Mouse (Mus musculus) myocyte (in vitro differentiated cells): ENCODE measurements at regions not wholly inside any gene's neighbourhood (a gene's known extent, or its start where the extent isn't known, plus 50 kb on each side); places are given as distances from the start of the nearest gene placed in this dataset.

ENCODE experiments used
- H3K27me3 ChIP-seq: one replicate; pipeline ENCODE4 v1.6.1; 2011; ENCODE audit not compliant: control insufficient read depth, insufficient read depth, insufficient read length
- H3K36me3 ChIP-seq: one replicate; pipeline ENCODE4 v1.6.1; 2011; ENCODE audit not compliant: control insufficient read depth, insufficient read depth
- H3K4me2 ChIP-seq: one replicate; pipeline ENCODE4 v1.6.1; 2011; ENCODE audit warnings: low read depth, control low read depth
- H3K4me3 ChIP-seq: one replicate; pipeline ENCODE4 v1.5.1; 2011; ENCODE audit warnings: mild to moderate bottlenecking, control low read depth, moderate library complexity
- H3K79me2 ChIP-seq: one replicate; pipeline ENCODE4 v1.6.1; 2011; ENCODE audit not compliant: control insufficient read depth, insufficient read depth
- H3ac ChIP-seq: one replicate; pipeline ENCODE4 v1.6.1; 2011; ENCODE audit not compliant: control insufficient read depth, insufficient read length
- CEBPB ChIP-seq: IDR thresholded peaks from 2 replicates; pipeline ENCODE4 v1.6.1; 2011; ENCODE audit warnings: mild to moderate bottlenecking, moderate library complexity; ENCODE audit not compliant: poor library complexity, insufficient read depth, severe bottlenecking
- E2F4 ChIP-seq: IDR thresholded peaks from one replicate; pipeline ENCODE4 v1.6.1; 2011; ENCODE audit warnings: mild to moderate bottlenecking, control low read depth, moderate library complexity; ENCODE audit not compliant: insufficient read depth
- MAX ChIP-seq: IDR thresholded peaks from one replicate; pipeline ENCODE4 v1.6.1; 2011; ENCODE audit warnings: low read depth, mild to moderate bottlenecking, control low read depth
- MYOD1 ChIP-seq, 3 experiments: IDR thresholded peaks; one replicate each; pipeline ENCODE4 v1.6.1; 2011; ENCODE audit warnings: control low read depth in 2 of 3, low read depth in 2 of 3, mild to moderate bottlenecking in 2 of 3, moderate library complexity in 1 of 3; ENCODE audit not compliant: insufficient read length in 2 of 3, control insufficient read depth in 1 of 3
- MYOG ChIP-seq, 3 experiments: IDR thresholded peaks; one replicate each; pipeline ENCODE4 v1.6.1; 2011; ENCODE audit warnings: control low read depth in 2 of 3, low read depth in 2 of 3, mild to moderate bottlenecking in 2 of 3; ENCODE audit not compliant: insufficient read length in 2 of 3, control insufficient read depth in 1 of 3, insufficient read depth in 1 of 3
- POLR2A ChIP-seq: IDR thresholded peaks from one replicate; pipeline ENCODE4 v1.6.1; 2011; ENCODE audit warnings: low read depth, mild to moderate bottlenecking, control low read depth, moderate library complexity; ENCODE audit not compliant: insufficient read length
- POLR2AphosphoS2 ChIP-seq: IDR thresholded peaks from one replicate; pipeline ENCODE4 v1.6.1; 2011; ENCODE audit warnings: low read depth, control low read depth; ENCODE audit not compliant: insufficient read length
- REST ChIP-seq: IDR thresholded peaks from one replicate; pipeline ENCODE4 v1.6.1; 2011; ENCODE audit warnings: mild to moderate bottlenecking, control low read depth, moderate library complexity; ENCODE audit not compliant: insufficient read depth, insufficient read length
- SRF ChIP-seq: IDR thresholded peaks from one replicate; pipeline ENCODE4 v1.6.1; 2011; ENCODE audit warnings: low read depth; ENCODE audit not compliant: control insufficient read depth, insufficient read length
- TCF12 ChIP-seq: IDR thresholded peaks from one replicate; pipeline ENCODE4 v1.6.1; 2011; ENCODE audit warnings: mild to moderate bottlenecking, control low read depth; ENCODE audit not compliant: poor library complexity, insufficient read depth, severe bottlenecking
- TCF3 ChIP-seq: IDR thresholded peaks from one replicate; pipeline ENCODE4 v1.6.1; 2011; ENCODE audit warnings: low read depth, control low read depth; ENCODE audit not compliant: insufficient read length
- USF1 ChIP-seq: IDR thresholded peaks from one replicate; pipeline ENCODE4 v1.6.1; 2011; ENCODE audit warnings: low read depth, mild to moderate bottlenecking, control low read depth, moderate library complexity

DNA sequence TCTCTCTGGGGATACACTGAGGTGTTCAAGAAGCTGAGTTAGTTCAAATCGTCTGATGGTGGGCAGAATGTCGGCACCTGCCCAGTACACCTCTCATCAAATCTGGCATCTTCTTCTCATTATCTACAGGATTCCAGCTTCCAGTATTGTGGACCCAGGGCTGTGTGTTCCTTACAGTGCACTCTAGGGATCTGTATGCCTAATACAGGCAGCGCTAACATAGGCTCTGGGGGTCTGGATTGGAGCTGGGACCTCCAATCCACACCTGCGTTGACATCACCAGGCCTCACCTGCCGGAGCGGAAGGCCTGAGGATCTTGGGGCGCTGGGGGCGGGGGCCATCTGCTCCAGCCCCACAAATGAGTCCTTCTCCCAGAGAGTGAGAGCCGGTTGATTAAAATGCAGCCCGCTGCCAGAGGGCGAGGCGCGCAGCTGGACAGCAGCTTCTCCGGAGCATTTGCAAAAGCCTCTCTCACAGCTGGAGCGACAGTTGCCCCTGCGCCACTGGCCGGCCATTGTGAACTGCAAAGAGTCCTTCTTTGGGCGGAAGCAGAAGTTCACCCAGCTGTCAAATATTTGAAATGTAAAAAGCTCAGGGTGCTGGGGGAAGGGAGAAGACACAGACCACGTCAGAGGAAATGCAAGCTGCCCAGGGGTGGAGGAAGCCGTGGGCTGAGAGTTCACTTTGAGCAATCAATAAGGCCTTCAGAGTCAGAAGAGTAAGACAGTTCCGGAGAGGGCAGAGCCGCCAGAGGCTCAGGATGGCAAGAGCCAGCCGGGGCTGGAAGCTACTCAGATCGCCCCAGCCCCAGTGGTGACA is 347.0 kb downstream of the Rnf144a start:
- H3ac ChIP-seq, result no peak overlapping the region
- H3K4me3 ChIP-seq, result no peak overlapping the region
- H3K36me3 ChIP-seq, result no peaks in the 10 kb centered on the region
- H3K79me2 ChIP-seq, result no peaks in the 10 kb centered on the region
- no peak for TF ChIP-seq SRF
- no peak for TF ChIP-seq MYOD1 (IDR thresholded peaks at IDR 0.05; ENCODE audit: control insufficient read depth in 1 of 3, insufficient read length in 2 of 3, low read depth in 2 of 3)
- no peak for TF ChIP-seq CEBPB
- TF ChIP-seq MAX, result no peak
- TF ChIP-seq REST, result no peak
- no peak for TF ChIP-seq POLR2A
- no peak for TF ChIP-seq TCF3
- no peak for TF ChIP-seq E2F4
- no peak for TF ChIP-seq POLR2AphosphoS2
- no peak for TF ChIP-seq MYOG (IDR thresholded peaks at IDR 0.05; ENCODE audit: control insufficient read depth in 1 of 3, insufficient read depth in 1 of 3, insufficient read length in 2 of 3, low read depth in 2 of 3)
- TF ChIP-seq TCF12, result no peak
- no peak for TF ChIP-seq USF1
- no peak overlapping the region for H3K4me2 ChIP-seq
- no peaks in the 10 kb centered on the region for H3K27me3 ChIP-seq

GRCm38 (mm10) chr12:26060378-26060777 is 354.7 kb downstream of the Rnf144a start:
- H3K4me3 ChIP-seq, result no peak overlapping the region
- no peak for TF ChIP-seq POLR2AphosphoS2
- no peak for TF ChIP-seq MAX
- TF ChIP-seq POLR2A, result no peak
- TF ChIP-seq USF1, result no peak
- no peak for TF ChIP-seq E2F4
- TF ChIP-seq MYOD1 (IDR thresholded peaks at IDR 0.05; ENCODE audit: control insufficient read depth in 1 of 3, insufficient read length in 2 of 3, low read depth in 2 of 3), result no peak
- TF ChIP-seq TCF3, result no peak
- no peak for TF ChIP-seq MYOG (IDR thresholded peaks at IDR 0.05; ENCODE audit: control insufficient read depth in 1 of 3, insufficient read depth in 1 of 3, insufficient read length in 2 of 3, low read depth in 2 of 3)
- TF ChIP-seq CEBPB, result no peak
- no peak for TF ChIP-seq REST
- TF ChIP-seq SRF, result no peak
- TF ChIP-seq TCF12, result no peak
- H3K4me2 ChIP-seq, result no peak overlapping the region
- H3K27me3 ChIP-seq, result no peaks in the 10 kb centered on the region
- H3K36me3 ChIP-seq, result no peaks in the 10 kb centered on the region
- no peak overlapping the region for H3ac ChIP-seq
- no peaks in the 10 kb centered on the region for H3K79me2 ChIP-seq

- H3K4me2 ChIP-seq, result no peak overlapping the region
- no peak overlapping the region for H3ac ChIP-seq
- TF ChIP-seq MAX (no peak), TCF12 (no peak), POLR2AphosphoS2 (no peak), USF1 (no peak), MYOD1 (IDR thresholded peaks at IDR 0.05; ENCODE audit: control insufficient read depth in 1 of 3, insufficient read length in 2 of 3, low read depth in 2 of 3) (no peak), SRF (no peak), MYOG (IDR thresholded peaks at IDR 0.05; ENCODE audit: control insufficient read depth in 1 of 3, insufficient read depth in 1 of 3, insufficient read length in 2 of 3, low read depth in 2 of 3) (no peak), TCF3 (no peak), E2F4 (no peak), POLR2A (no peak), REST (no peak), CEBPB (no peak)
- no peaks in the 10 kb centered on the region for H3K27me3 ChIP-seq
- no peaks in the 10 kb centered on the region for H3K36me3 ChIP-seq
- H3K4me3 ChIP-seq, result no peak overlapping the region
- H3K79me2 ChIP-seq, result no peaks in the 10 kb centered on the region
Measured at GRCm38 (mm10) chr12:26059090-26059489, 356.0 kb downstream of the Rnf144a start.

DNA sequence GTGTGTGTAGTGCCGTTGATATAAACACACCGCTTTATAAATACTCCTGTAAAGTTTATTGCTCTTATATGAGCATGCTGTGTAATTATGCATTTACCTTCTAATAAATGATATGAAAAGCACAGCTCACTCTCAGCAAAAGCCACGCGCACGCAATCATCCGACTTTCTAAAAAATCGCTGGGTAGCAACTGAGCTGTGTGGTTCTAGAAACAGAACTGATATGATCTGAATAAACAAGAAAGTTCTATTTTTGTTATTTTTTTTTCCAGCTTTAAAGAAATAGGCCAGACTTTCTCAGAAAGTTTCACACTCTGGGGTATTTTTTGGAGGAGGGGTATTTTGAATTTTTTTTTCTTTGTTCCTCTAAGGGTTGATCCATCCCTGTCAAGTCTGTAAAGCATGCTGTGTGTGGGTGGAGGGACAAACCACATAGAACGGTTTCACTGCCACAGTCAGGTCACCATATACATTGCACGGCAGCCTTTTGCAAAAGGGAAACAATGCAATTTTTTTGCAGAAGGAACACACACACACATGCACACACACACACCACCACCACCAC is 357.5 kb downstream of the Rnf144a start:
- no peaks in the 10 kb centered on the region for H3K36me3 ChIP-seq
- H3K27me3 ChIP-seq, result no peaks in the 10 kb centered on the region
- no peaks in the 10 kb centered on the region for H3K79me2 ChIP-seq
- TF ChIP-seq E2F4, result no peak
- no peak for TF ChIP-seq TCF3
- TF ChIP-seq CEBPB, result no peak
- no peak for TF ChIP-seq MAX
- no peak for TF ChIP-seq POLR2A
- no peak for TF ChIP-seq TCF12
- no peak for TF ChIP-seq SRF
- TF ChIP-seq MYOG (IDR thresholded peaks at IDR 0.05; ENCODE audit: control insufficient read depth in 1 of 3, insufficient read depth in 1 of 3, insufficient read length in 2 of 3, low read depth in 2 of 3), result no peak
- TF ChIP-seq POLR2AphosphoS2, result no peak
- TF ChIP-seq USF1, result no peak
- TF ChIP-seq MYOD1 (IDR thresholded peaks at IDR 0.05; ENCODE audit: control insufficient read depth in 1 of 3, insufficient read length in 2 of 3, low read depth in 2 of 3), result no peak
- no peak overlapping the region for H3ac ChIP-seq
- no peak overlapping the region for H3K4me3 ChIP-seq
- no peak overlapping the region for H3K4me2 ChIP-seq
